Mouse (Mus musculus) bone marrow, adult 2 months (tissue): ENCODE data around the gene Mettl9. TPM values are rescaled to one million over a fixed set of nuclear protein-coding genes. Genes with fewer than 3 reads are reported as not detected.

Experiments
- H3K27ac ChIP-seq: fragments of 200-500 bp; 2 replicates; pipeline ENCODE4 v1.5.1; 2012; ENCODE audit warnings: low read depth, mild to moderate bottlenecking, control low read depth, inconsistent platforms, low read length; ENCODE audit not compliant: control insufficient read depth, poor library complexity, insufficient read depth
- H3K4me1 ChIP-seq: fragments of 200-500 bp; 2 replicates; pipeline ENCODE4 v1.6.1; 2011; ENCODE audit warnings: low read length; ENCODE audit not compliant: control insufficient read depth, insufficient read depth
- H3K4me3 ChIP-seq: fragments of 200-500 bp; replicated peaks from 2 replicates; pipeline ENCODE3; 2011; ENCODE audit warnings: mild to moderate bottlenecking, low read depth, low read length, control low read depth; ENCODE audit not compliant: control insufficient read depth
- CTCF ChIP-seq: fragments of 200-500 bp; IDR thresholded peaks from 2 replicates; pipeline ENCODE4 v1.5.1; 2011; ENCODE audit warnings: low read length, control low read depth; ENCODE audit not compliant: control insufficient read depth, insufficient read depth
- POLR2A ChIP-seq: fragments of 200-500 bp; IDR thresholded peaks from 2 replicates; pipeline ENCODE4 v1.6.1; 2011; ENCODE audit warnings: low read depth, mild to moderate bottlenecking, control low read depth, low read length, borderline replicate concordance; ENCODE audit not compliant: control insufficient read depth
- WGBS: fragments of 180-500 bp; shearing (Covaris S2); methylation state at CpG from one replicate; pipeline ENCODE4 v1.1.7; 2018; 5-methylcytosine and 5-hydroxymethylcytosine counted together
- polyA plus RNA-seq: library from polyadenylated mRNA; stranded (reverse); fragments of >200 nt; gene quantifications from 2 replicates; pipeline ENCODE4 v1.2.4, GENCODE M21; 2011; ENCODE audit warnings: low replicate concordance; ENCODE audit not compliant: missing spikeins, insufficient read depth, insufficient read length

Gene Mettl9
- polyA plus RNA-seq, 1 experiment, result 48.1 TPM

GRCm38 (mm10) chr7:121077829-121078228, 43.6 kb downstream of the Mettl9 start:
- Histone ChIP-seq H3K27ac (no peak overlapping the region), H3K4me3 (no peak overlapping the region), H3K4me1 (no peaks in the 10 kb centered on the region)
- WGBS, result 43% methylated on average over 5 of the region's 5 CpGs
- TF ChIP-seq POLR2A (no peak), CTCF (peak; percentile 21)

- TF ChIP-seq POLR2A (no peak), CTCF (no peak)
Observed at GRCm38 (mm10) chr7:121081350-121081749, 47.1 kb downstream of the Mettl9 start, which contains the start of gene Otoa. TSS of gene Otoa (plus strand) at chr7:121081650.

GRCm38 (mm10) chr7:121081816-121082215, 47.6 kb downstream of the Mettl9 start:
- no peak overlapping the region for H3K27ac ChIP-seq
- TF ChIP-seq POLR2A, result no peak
- TF ChIP-seq CTCF, result no peak
- H3K4me3 ChIP-seq, result no peak overlapping the region
- WGBS, result 85% methylated on average over 2 of the region's 2 CpGs
- no peaks in the 10 kb centered on the region for H3K4me1 ChIP-seq

More at GRCm38 (mm10) chr7:121081350-121081749, 47.1 kb downstream of the Mettl9 start, which contains the start of gene Otoa:
- no peak within 1 kb of the TSS for H3K4me3 ChIP-seq
- H3K4me1 ChIP-seq, result no peaks in the 10 kb centered on the region
- WGBS, result 82% methylated on average over 4 of the region's 4 CpGs
- H3K27ac ChIP-seq, result no peak within 1 kb of the TSS

GRCm38 (mm10) chr7:121082949-121083513, 48.8 kb downstream of the Mettl9 start:
- H3K4me1 ChIP-seq, result no peaks in the 10 kb centered on the region
- TF ChIP-seq CTCF (no peak), POLR2A (no peak)
- no peak overlapping the region for H3K4me3 ChIP-seq
- 86% methylated on average over 9 of the region's 9 CpGs for WGBS
- no peak overlapping the region for H3K27ac ChIP-seq

GRCm38 (mm10) chr7:121084840-121085453, 50.7 kb downstream of the Mettl9 start:
- Histone ChIP-seq H3K27ac (no peak overlapping the region), H3K4me3 (no peak overlapping the region), H3K4me1 (no peaks in the 10 kb centered on the region)
- WGBS, result 79% methylated on average over 8 of the region's 8 CpGs
- TF ChIP-seq CTCF (no peak), POLR2A (no peak)

- Histone ChIP-seq H3K4me3 (no peak overlapping the region), H3K27ac (no peak overlapping the region), H3K4me1 (no peaks in the 10 kb centered on the region)
- 29% methylated on average over 4 of the region's 4 CpGs for WGBS
- TF ChIP-seq POLR2A (no peak), CTCF (no peak)
Observed at GRCm38 (mm10) chr7:121085500-121085899, 51.3 kb downstream of the Mettl9 start.

- TF ChIP-seq POLR2A (no peak), CTCF (peak; percentile 19; the same call in 1 of the 2 replicates)
- H3K4me3 ChIP-seq, result no peak overlapping the region
- no peak overlapping the region for H3K27ac ChIP-seq
- no peaks in the 10 kb centered on the region for H3K4me1 ChIP-seq
- 64% methylated on average over 5 of the region's 5 CpGs for WGBS
Observed at GRCm38 (mm10) chr7:121088745-121089144, 54.5 kb downstream of the Mettl9 start.

GRCm38 (mm10) chr7:121090748-121091147, 56.5 kb downstream of the Mettl9 start:
- no peaks in the 10 kb centered on the region for H3K4me1 ChIP-seq
- H3K4me3 ChIP-seq, result no peak overlapping the region
- no peak for TF ChIP-seq POLR2A
- no peak overlapping the region for H3K27ac ChIP-seq
- 73% methylated on average over 7 of the region's 7 CpGs for WGBS
